Mouse (Mus musculus): ENCODE data around the gene Napsa. TPM values are rescaled to one million over a fixed set of nuclear protein-coding genes. Genes with fewer than 3 reads are reported as not detected.

The Napsa gene
- total RNA-seq, 1 experiment, result 13.7 TPM

GRCm38 (mm10) chr7:44534242-44534641 is 37.9 kb upstream of the Napsa start:
- in situ Hi-C loops (cut with MboI; ENCODE audit: low sequenced_read_pairs in 2 of 2, unreplicated experiment in 2 of 2), result no loop called here

GRCm38 (mm10) chr7:44534656-44535441 is 37.3 kb upstream of the Napsa start:
- Histone ChIP-seq H3K36me3 (ENCODE audit: control insufficient read depth, insufficient read depth, low read length, poor library complexity, severe bottlenecking) (peaks cover 69% of the 10 kb centered on the region), H3K4me3 (ENCODE audit: insufficient read depth in 1 of 2, low read depth in 1 of 2, low read length in 2 of 2, poor library complexity in 1 of 2, severe bottlenecking in 1 of 2) (no peak overlapping the region), H3K9ac (ENCODE audit: insufficient read depth, low read depth, low read length, poor library complexity, severe bottlenecking) (no peak overlapping the region), H3K4me1 (ENCODE audit: control insufficient read depth in 2 of 2, insufficient read depth in 2 of 2, low read length in 2 of 2, poor library complexity in 1 of 2) (peaks cover 9 to 47% of the 10 kb centered on the region in 2 experiments; a peak in 3 of 4 replicates), H3K27ac (ENCODE audit: insufficient read depth, low read depth, low read length, poor library complexity, severe bottlenecking) (no peak overlapping the region), H3K9me3 (ENCODE audit: control insufficient read depth, insufficient read depth, low read depth, low read length) (no peaks in the 10 kb centered on the region)
- DNase-seq (ENCODE audit: low read depth, low spot score), result no peak
- in situ Hi-C loops (cut with MboI; ENCODE audit: low sequenced_read_pairs in 2 of 2, unreplicated experiment in 2 of 2), result no loop called here
- no peak for TF ChIP-seq HCFC1 (IDR thresholded peaks at IDR 0.05; ENCODE audit: borderline replicate concordance, insufficient read depth, low read length)
- TF ChIP-seq ZNF384 (IDR thresholded peaks at IDR 0.05; ENCODE audit: low read depth, low read length), result no peak
- TF ChIP-seq CHD2 (IDR thresholded peaks at IDR 0.05; ENCODE audit: low read depth, low read length), result no peak
- no peak for TF ChIP-seq ZC3H11A (IDR thresholded peaks at IDR 0.05; ENCODE audit: borderline replicate concordance, low read depth, low read length)
- TF ChIP-seq MAFK (IDR thresholded peaks at IDR 0.05; ENCODE audit: insufficient read depth, low read depth, low read length), result no peak

More at GRCm38 (mm10) chr7:44534242-44534641, 37.9 kb upstream of the Napsa start:
- no peak overlapping the region for H3K9ac ChIP-seq (ENCODE audit: insufficient read depth, low read depth, low read length, poor library complexity, severe bottlenecking)
- peaks cover 10 to 51% of the 10 kb centered on the region in 2 experiments; a peak in 3 of 4 replicates for H3K4me1 ChIP-seq (ENCODE audit: control insufficient read depth in 2 of 2, insufficient read depth in 2 of 2, low read length in 2 of 2, poor library complexity in 1 of 2)
- TF ChIP-seq CHD2 (IDR thresholded peaks at IDR 0.05; ENCODE audit: low read depth, low read length) (no peak), ZNF384 (IDR thresholded peaks at IDR 0.05; ENCODE audit: low read depth, low read length) (no peak), MAFK (IDR thresholded peaks at IDR 0.05; ENCODE audit: insufficient read depth, low read depth, low read length) (no peak), HCFC1 (IDR thresholded peaks at IDR 0.05; ENCODE audit: borderline replicate concordance, insufficient read depth, low read length) (no peak), ZC3H11A (IDR thresholded peaks at IDR 0.05; ENCODE audit: borderline replicate concordance, low read depth, low read length) (no peak)
- no peak overlapping the region for H3K27ac ChIP-seq (ENCODE audit: insufficient read depth, low read depth, low read length, poor library complexity, severe bottlenecking)
- peaks cover 63% of the 10 kb centered on the region for H3K36me3 ChIP-seq (ENCODE audit: control insufficient read depth, insufficient read depth, low read length, poor library complexity, severe bottlenecking)
- H3K4me3 ChIP-seq (ENCODE audit: insufficient read depth in 1 of 2, low read depth in 1 of 2, low read length in 2 of 2, poor library complexity in 1 of 2, severe bottlenecking in 1 of 2), result no peak overlapping the region
- no peaks in the 10 kb centered on the region for H3K9me3 ChIP-seq (ENCODE audit: control insufficient read depth, insufficient read depth, low read depth, low read length)
- no peak for DNase-seq (ENCODE audit: low read depth, low spot score)

- Histone ChIP-seq H3K4me1 (ENCODE audit: control insufficient read depth in 2 of 2, insufficient read depth in 2 of 2, low read length in 2 of 2, poor library complexity in 1 of 2) (peaks cover 8 to 47% of the 10 kb centered on the region in 2 experiments; a peak in 3 of 4 replicates), H3K27ac (ENCODE audit: insufficient read depth, low read depth, low read length, poor library complexity, severe bottlenecking) (no peak overlapping the region), H3K4me3 (ENCODE audit: insufficient read depth in 1 of 2, low read depth in 1 of 2, low read length in 2 of 2, poor library complexity in 1 of 2, severe bottlenecking in 1 of 2) (no peak overlapping the region), H3K9me3 (ENCODE audit: control insufficient read depth, insufficient read depth, low read depth, low read length) (no peaks in the 10 kb centered on the region), H3K9ac (ENCODE audit: insufficient read depth, low read depth, low read length, poor library complexity, severe bottlenecking) (no peak overlapping the region), H3K36me3 (ENCODE audit: control insufficient read depth, insufficient read depth, low read length, poor library complexity, severe bottlenecking) (peaks cover 80% of the 10 kb centered on the region)
- TF ChIP-seq ZNF384 (IDR thresholded peaks at IDR 0.05; ENCODE audit: low read depth, low read length) (no peak), CHD2 (IDR thresholded peaks at IDR 0.05; ENCODE audit: low read depth, low read length) (no peak), MAFK (IDR thresholded peaks at IDR 0.05; ENCODE audit: insufficient read depth, low read depth, low read length) (no peak), HCFC1 (IDR thresholded peaks at IDR 0.05; ENCODE audit: borderline replicate concordance, insufficient read depth, low read length) (no peak), ZC3H11A (IDR thresholded peaks at IDR 0.05; ENCODE audit: borderline replicate concordance, low read depth, low read length) (no peak)
- in situ Hi-C loops (cut with MboI; ENCODE audit: low sequenced_read_pairs in 2 of 2, unreplicated experiment in 2 of 2), result no loop called here
- DNase-seq (ENCODE audit: low read depth, low spot score), result no peak
Measured at GRCm38 (mm10) chr7:44535657-44536589, 36.3 kb upstream of the Napsa start.

- DNase-seq (ENCODE audit: low read depth, low spot score), result no peak
- TF ChIP-seq MAFK (IDR thresholded peaks at IDR 0.05; ENCODE audit: insufficient read depth, low read depth, low read length) (no peak), HCFC1 (IDR thresholded peaks at IDR 0.05; ENCODE audit: borderline replicate concordance, insufficient read depth, low read length) (no peak)
- Histone ChIP-seq H3K27ac (ENCODE audit: insufficient read depth, low read depth, low read length, poor library complexity, severe bottlenecking) (no peak overlapping the region), H3K4me3 (ENCODE audit: insufficient read depth in 1 of 2, low read depth in 1 of 2, low read length in 2 of 2, poor library complexity in 1 of 2, severe bottlenecking in 1 of 2) (no peak overlapping the region), H3K9ac (ENCODE audit: insufficient read depth, low read depth, low read length, poor library complexity, severe bottlenecking) (no peak overlapping the region), H3K4me1 (ENCODE audit: control insufficient read depth in 2 of 2, insufficient read depth in 2 of 2, low read length in 2 of 2, poor library complexity in 1 of 2) (peaks cover 8 to 49% of the 10 kb centered on the region in 2 experiments; a peak in 3 of 4 replicates), H3K36me3 (ENCODE audit: control insufficient read depth, insufficient read depth, low read length, poor library complexity, severe bottlenecking) (peaks cover 87% of the 10 kb centered on the region), H3K9me3 (ENCODE audit: control insufficient read depth, insufficient read depth, low read depth, low read length) (no peaks in the 10 kb centered on the region)
- in situ Hi-C loops (cut with MboI; ENCODE audit: low sequenced_read_pairs in 2 of 2, unreplicated experiment in 2 of 2), result no loop called here
Measured at GRCm38 (mm10) chr7:44536590-44536968, 35.6 kb upstream of the Napsa start.
